Mouse (Mus musculus) forebrain, postnatal 0 days (tissue): ENCODE measurements around the gene Cacybp. TPM values are rescaled to one million over a fixed set of nuclear protein-coding genes. Genes with fewer than 3 reads are reported as not detected.

Experiments used
- ATAC-seq: fragments of 200-750 bp; cut with Nextera tagmentation; 2 replicates; pipeline ENCODE4 v1.8.0; 2017; ENCODE audit warnings: mild to moderate bottlenecking, moderate library complexity
- DNase-seq: peaks from one replicate; pipeline ENCODE4 v3.0.0-alpha.2; 2015
- H3K27ac ChIP-seq: fragments of 300-500 bp; sonication (generic); 2 replicates; pipeline ENCODE4 v1.5.1; 2014; ENCODE audit warnings: low read depth, mild to moderate bottlenecking, antibody characterized with exemption, low read length, moderate library complexity, mixed read lengths
- H3K27me3 ChIP-seq: fragments of 300-500 bp; sonication (generic); 2 replicates; pipeline ENCODE4 v1.6.1; 2014; ENCODE audit warnings: mild to moderate bottlenecking, low read length, mixed read lengths; ENCODE audit not compliant: insufficient read depth
- H3K36me3 ChIP-seq: fragments of 300-500 bp; sonication (generic); 2 replicates; pipeline ENCODE4 v1.6.1; 2014; ENCODE audit warnings: mild to moderate bottlenecking, moderate library complexity; ENCODE audit not compliant: insufficient read depth
- H3K4me1 ChIP-seq: fragments of 300-500 bp; sonication (generic); 2 replicates; pipeline ENCODE4 v1.6.1; 2014; ENCODE audit warnings: antibody characterized with exemption; ENCODE audit not compliant: insufficient read depth
- H3K4me2 ChIP-seq: fragments of 300-500 bp; sonication (generic); 2 replicates; pipeline ENCODE4 v1.6.1; 2014; ENCODE audit warnings: low read depth, mild to moderate bottlenecking, moderate library complexity
- H3K4me3 ChIP-seq: fragments of 300-500 bp; sonication (generic); 2 replicates; pipeline ENCODE4 v1.5.1; 2014; ENCODE audit warnings: low read depth, low read length, mixed read lengths
- H3K9ac ChIP-seq: fragments of 300-500 bp; sonication (generic); 2 replicates; pipeline ENCODE4 v1.6.1; 2014; ENCODE audit warnings: mild to moderate bottlenecking
- H3K9me3 ChIP-seq: fragments of 300-500 bp; sonication (generic); 2 replicates; pipeline ENCODE4 v1.6.1; 2016; ENCODE audit warnings: low read length
- CTCF ChIP-seq: sonication (generic); IDR thresholded peaks from 2 replicates; pipeline ENCODE4 v1.5.1; 2016; ENCODE audit warnings: antibody characterized with exemption, control low read depth, low read depth
- WGBS: fragments of 180-500 bp; shearing (Covaris S2); extraction: QIAGEN DNeasy Blood & Tissue Kit; methylation state at CpG from one replicate; pipeline ENCODE4 v1.1.7; 2014; 5-methylcytosine and 5-hydroxymethylcytosine counted together
- polyA plus RNA-seq: library from polyadenylated mRNA; unstranded; fragments of >200 nt; fragmentation: Nextera tagmentation; extraction: Ambion mirVana; gene quantifications from 2 replicates; pipeline ENCODE4 v1.2.1, GENCODE M21; 2015
- total RNA-seq: library from RNA; depleted of rRNA; stranded (reverse); fragments of >200 nt; gene quantifications from 2 replicates; pipeline ENCODE4 v1.2.3, GENCODE M21; 2014; rRNA removed

Cacybp gene
- total and polyA plus RNA-seq, 2 experiments from 2014 or later = 124 to 294 TPM

DNA sequence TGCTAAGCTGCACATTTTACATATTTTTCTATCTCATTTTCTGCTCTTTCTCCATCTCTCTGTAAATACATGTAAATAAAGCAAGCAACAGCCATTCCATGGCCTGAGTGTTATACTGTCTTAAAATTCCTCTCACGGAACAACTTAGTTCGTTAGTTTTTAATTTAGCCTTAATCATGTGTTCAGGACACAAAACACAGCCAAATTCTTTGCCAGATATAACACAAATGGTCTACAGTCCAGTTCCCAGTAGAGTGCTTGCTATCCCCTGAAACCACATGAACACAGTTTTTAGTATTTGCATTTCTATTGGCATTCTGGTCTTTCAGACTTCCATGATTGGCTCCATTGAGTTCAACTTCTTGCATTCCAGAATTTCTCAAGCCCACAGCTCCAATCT is 54.5 kb downstream of the Cacybp start:
- 29% methylated on average over 2 of the region's 2 CpGs for WGBS
- DNase-seq = no peak
- Histone ChIP-seq H3K27me3 (no peaks in the 10 kb centered on the region), H3K4me1 (no peaks in the 10 kb centered on the region), H3K4me3 (no peak overlapping the region), H3K36me3 (no peaks in the 10 kb centered on the region), H3K4me2 (no peak overlapping the region), H3K27ac (no peak overlapping the region), H3K9ac (no peak overlapping the region), H3K9me3 (no peaks in the 10 kb centered on the region)
- TF ChIP-seq CTCF = no peak
- ATAC-seq = no peak

DNA sequence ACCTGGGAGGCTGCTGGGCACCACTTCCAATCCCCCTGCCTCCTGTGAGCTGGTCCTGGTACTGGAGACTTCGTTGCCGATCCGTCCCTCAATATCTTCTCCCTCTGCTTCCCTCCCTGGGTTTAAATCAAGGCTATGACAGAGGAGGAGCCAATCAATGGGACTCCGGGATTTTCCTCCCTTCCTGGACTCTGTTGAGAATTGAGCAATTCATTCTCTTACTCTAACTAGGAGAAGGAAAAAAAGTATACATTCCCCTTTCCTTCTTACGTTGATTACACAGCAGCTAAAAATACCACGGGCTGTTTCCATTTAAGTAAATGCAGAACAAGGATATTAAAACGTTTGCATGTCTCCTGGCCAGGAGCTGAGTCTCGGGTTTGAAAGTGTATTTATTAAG is 59.2 kb downstream of the Cacybp start, which contains the start of gene Tnn:
Tnn (minus strand) TSS at position 101 of the 400 bp plus-strand sequence.
- H3K9me3 ChIP-seq = no peaks in the 10 kb centered on the region
- H3K27me3 ChIP-seq = no peaks in the 10 kb centered on the region
- H3K27ac ChIP-seq = no peak within 1 kb of the TSS
- H3K4me1 ChIP-seq = peaks cover 4% of the 10 kb centered on the region; the same call in 1 of the 2 replicates
- no peak for TF ChIP-seq CTCF
- H3K36me3 ChIP-seq = no peaks in the 10 kb centered on the region
- DNase-seq (no peak), ATAC-seq (no peak)
- 77% methylated on average over 8 of the region's 8 CpGs for WGBS
- H3K9ac ChIP-seq = no peak within 1 kb of the TSS
- no peak within 1 kb of the TSS for H3K4me2 ChIP-seq
- H3K4me3 ChIP-seq = no peak within 1 kb of the TSS

Other genes with a start within 250 kb of the Cacybp start
- gene 4930523C07Rik, start 168.5 kb downstream of the Cacybp start, total RNA-seq = 1.0 and 3.3 TPM in 2 replicates
- gene 4930523C07Rik, start 168.5 kb downstream of the Cacybp start, polyA plus RNA-seq = 2.5 and 3.8 TPM in 2 replicates
- gene Tnn, start 59.3 kb downstream of the Cacybp start, total RNA-seq = 0.23 and 2.8 TPM in 2 replicates
- 0.06 and 0.13 TPM in 2 replicates for gene Tnn, start 59.3 kb downstream of the Cacybp start, polyA plus RNA-seq
- 22.9 and 23.1 TPM in 2 replicates for gene Mrps14, start 17.7 kb downstream of the Cacybp start, total RNA-seq
- 129 and 149 TPM in 2 replicates for gene Mrps14, start 17.7 kb downstream of the Cacybp start, polyA plus RNA-seq